Mouse (Mus musculus): ENCODE measurements around the gene Pdzrn4. TPM values are rescaled to one million over a fixed set of nuclear protein-coding genes. Genes with fewer than 3 reads are reported as not detected.

The Pdzrn4 gene
- total and polyA plus RNA-seq, 2 experiments, result not detected

GRCm38 (mm10) chr15:92788036-92788435 lies 391.4 kb downstream of the Pdzrn4 start:
- no peaks in the 10 kb centered on the region for H3K79me2 ChIP-seq (ENCODE audit: control insufficient read depth, insufficient read depth, low read length)
- 80% methylated on average over 14 of the region's 14 CpGs for WGBS
- H3K36me3 ChIP-seq (ENCODE audit: control insufficient read depth, insufficient read depth, low read length), result no peaks in the 10 kb centered on the region
- H3K27ac ChIP-seq (replicated peaks; ENCODE audit: insufficient read depth, low read depth, low read length), result no peak overlapping the region
- no peak overlapping the region for H3K4me3 ChIP-seq (ENCODE audit: insufficient read depth, low read depth, low read length)
- H3K4me1 ChIP-seq (ENCODE audit: control insufficient read depth, insufficient read depth, low read length), result no peaks in the 10 kb centered on the region
- TF ChIP-seq POLR2A (IDR thresholded peaks at IDR 0.05; ENCODE audit: extremely low read depth, insufficient read depth, low read length) (no peak), CTCF (IDR thresholded peaks at IDR 0.05; ENCODE audit: low read depth, low read length) (no peak)
- H3K27me3 ChIP-seq (ENCODE audit: control insufficient read depth, insufficient read depth, low read length), result no peaks in the 10 kb centered on the region
- no peak for DNase-seq (ENCODE audit: extremely low read depth, low read depth, low spot score)
- H3K9ac ChIP-seq (ENCODE audit: low read depth, low read length), result no peak overlapping the region

DNA sequence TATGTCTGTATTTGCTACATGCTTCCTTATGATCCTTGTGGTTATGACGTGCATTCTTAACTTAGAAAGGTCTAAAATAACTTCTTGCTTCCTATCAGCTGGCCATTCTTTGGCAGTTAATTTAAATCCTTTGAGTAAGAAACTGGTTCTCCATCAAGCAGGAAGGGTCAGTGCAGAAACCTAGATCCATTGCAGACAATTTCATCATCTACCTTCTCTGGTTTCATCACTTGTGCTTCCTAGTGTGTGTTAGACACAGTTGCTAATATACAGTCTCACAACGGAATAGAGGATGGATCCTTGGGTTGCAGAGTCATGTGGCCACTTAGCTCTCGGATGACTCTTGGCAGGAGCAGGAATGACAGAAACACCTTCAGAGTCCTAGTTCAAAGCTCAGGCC lies 397.6 kb downstream of the Pdzrn4 start:
- H3K4me1 ChIP-seq (ENCODE audit: control insufficient read depth, insufficient read depth, low read length), result no peaks in the 10 kb centered on the region
- no peak overlapping the region for H3K27ac ChIP-seq (replicated peaks; ENCODE audit: insufficient read depth, low read depth, low read length)
- H3K79me2 ChIP-seq (ENCODE audit: control insufficient read depth, insufficient read depth, low read length), result no peaks in the 10 kb centered on the region
- H3K4me3 ChIP-seq (ENCODE audit: insufficient read depth, low read depth, low read length), result no peak overlapping the region
- H3K27me3 ChIP-seq (ENCODE audit: control insufficient read depth, insufficient read depth, low read length), result no peaks in the 10 kb centered on the region
- H3K9ac ChIP-seq (ENCODE audit: low read depth, low read length), result no peak overlapping the region
- no peak for DNase-seq (ENCODE audit: extremely low read depth, low read depth, low spot score)
- TF ChIP-seq CTCF (IDR thresholded peaks at IDR 0.05; ENCODE audit: low read depth, low read length), result no peak
- no peak for TF ChIP-seq POLR2A (IDR thresholded peaks at IDR 0.05; ENCODE audit: extremely low read depth, insufficient read depth, low read length)
- WGBS, result 70% methylated on average over 3 of the region's 3 CpGs
- H3K36me3 ChIP-seq (ENCODE audit: control insufficient read depth, insufficient read depth, low read length), result no peaks in the 10 kb centered on the region

- no peak for TF ChIP-seq POLR2A (IDR thresholded peaks at IDR 0.05; ENCODE audit: extremely low read depth, insufficient read depth, low read length)
- TF ChIP-seq CTCF (IDR thresholded peaks at IDR 0.05; ENCODE audit: low read depth, low read length), result no peak
- no peak overlapping the region for H3K27ac ChIP-seq (replicated peaks; ENCODE audit: insufficient read depth, low read depth, low read length)
- no peaks in the 10 kb centered on the region for H3K27me3 ChIP-seq (ENCODE audit: control insufficient read depth, insufficient read depth, low read length)
- no peak overlapping the region for H3K4me3 ChIP-seq (ENCODE audit: insufficient read depth, low read depth, low read length)
- WGBS, result 61% methylated on average over 3 of the region's 3 CpGs
- no peak for DNase-seq (ENCODE audit: extremely low read depth, low read depth, low spot score)
- H3K4me1 ChIP-seq (ENCODE audit: control insufficient read depth, insufficient read depth, low read length), result no peaks in the 10 kb centered on the region
- H3K79me2 ChIP-seq (ENCODE audit: control insufficient read depth, insufficient read depth, low read length), result no peaks in the 10 kb centered on the region
- H3K36me3 ChIP-seq (ENCODE audit: control insufficient read depth, insufficient read depth, low read length), result no peaks in the 10 kb centered on the region
- no peak overlapping the region for H3K9ac ChIP-seq (ENCODE audit: low read depth, low read length)
These were observed 409.3 kb downstream of the Pdzrn4 start for GRCm38 (mm10) chr15:92805934-92806333.

DNA sequence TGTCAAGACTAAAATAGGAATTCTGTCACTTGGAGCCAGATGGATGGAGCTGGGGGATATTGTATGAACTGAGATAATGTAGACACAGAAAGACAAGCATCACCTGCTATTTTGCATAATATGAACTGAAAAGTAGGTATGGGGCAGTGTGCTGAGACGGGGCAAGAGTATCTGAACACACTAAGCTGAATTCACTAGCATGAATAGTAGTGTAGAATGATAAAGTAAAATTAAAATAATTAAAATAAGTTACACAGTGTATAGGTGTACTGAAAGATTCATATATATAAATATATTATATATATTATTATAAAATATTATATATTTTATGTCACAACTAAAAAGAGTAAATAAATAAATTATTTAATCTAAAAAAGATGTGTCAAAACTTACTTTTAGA lies 409.7 kb downstream of the Pdzrn4 start:
- H3K36me3 ChIP-seq (ENCODE audit: control insufficient read depth, insufficient read depth, low read length), result no peaks in the 10 kb centered on the region
- TF ChIP-seq CTCF (IDR thresholded peaks at IDR 0.05; ENCODE audit: low read depth, low read length) (no peak), POLR2A (IDR thresholded peaks at IDR 0.05; ENCODE audit: extremely low read depth, insufficient read depth, low read length) (no peak)
- no peak overlapping the region for H3K9ac ChIP-seq (ENCODE audit: low read depth, low read length)
- no peak overlapping the region for H3K4me3 ChIP-seq (ENCODE audit: insufficient read depth, low read depth, low read length)
- no peak for DNase-seq (ENCODE audit: extremely low read depth, low read depth, low spot score)
- H3K27ac ChIP-seq (replicated peaks; ENCODE audit: insufficient read depth, low read depth, low read length), result no peak overlapping the region
- no peaks in the 10 kb centered on the region for H3K79me2 ChIP-seq (ENCODE audit: control insufficient read depth, insufficient read depth, low read length)
- H3K27me3 ChIP-seq (ENCODE audit: control insufficient read depth, insufficient read depth, low read length), result no peaks in the 10 kb centered on the region
- H3K4me1 ChIP-seq (ENCODE audit: control insufficient read depth, insufficient read depth, low read length), result no peaks in the 10 kb centered on the region
- WGBS, result 83% methylated on average over 1 of the region's 1 CpGs

Data from liver, adult 2 months (tissue).